Mouse (Mus musculus) liver, embryonic 12.5 days (tissue): ENCODE results near the gene Mroh7. TPM values are rescaled to one million over a fixed set of nuclear protein-coding genes. Genes with fewer than 3 reads are reported as not detected.

Source experiments
- polyA plus RNA-seq: library from polyadenylated mRNA; unstranded; fragments of >200 nt; fragmentation: Nextera tagmentation; extraction: Ambion mirVana; gene quantifications from 2 replicates; pipeline ENCODE4 v1.2.1, GENCODE M21; 2016

Mroh7 gene
- polyA plus RNA-seq, 1 experiment from 2014 or later, result 0.15 TPM

Other genes starting within 250 kb of the Mroh7 start
- not detected in 2 replicates for gene Bsnd, start 238.6 kb downstream of the Mroh7 start, polyA plus RNA-seq
- gene Dhcr24, start 169.9 kb downstream of the Mroh7 start, polyA plus RNA-seq, result 5.8 and 5.9 TPM in 2 replicates
- 0.17 and 0.26 TPM in 2 replicates for gene Lexm, start 113.7 kb downstream of the Mroh7 start, polyA plus RNA-seq
- 0.05 and 0.07 TPM in 2 replicates for gene Ttc22, start 108.5 kb downstream of the Mroh7 start, polyA plus RNA-seq
- gene Pars2, start 79.9 kb downstream of the Mroh7 start, polyA plus RNA-seq, result 6.9 and 7.5 TPM in 2 replicates
- gene Ttc4, start 52.0 kb downstream of the Mroh7 start, polyA plus RNA-seq, result 45.2 and 48.6 TPM in 2 replicates
- not detected in 2 replicates for gene Fam151a, start 3.0 kb upstream of the Mroh7 start, polyA plus RNA-seq
- gene Acot11, start 74.1 kb upstream of the Mroh7 start, polyA plus RNA-seq, result 7.5 and 7.6 TPM in 2 replicates
- gene Ssbp3, start 179.8 kb upstream of the Mroh7 start, polyA plus RNA-seq, result 98.6 and 118 TPM in 2 replicates